Mouse (Mus musculus) neural tube, embryonic 13.5 days (tissue): ENCODE results near the gene Rnf150. TPM values are rescaled to one million over a fixed set of nuclear protein-coding genes. Genes with fewer than 3 reads are reported as not detected.

Experiments used
- ATAC-seq: fragments of 200-750 bp; cut with Nextera tagmentation; 2 replicates; pipeline ENCODE4 v1.8.0; 2017; ENCODE audit warnings: low read depth, mild to moderate bottlenecking, moderate TSS enrichment, moderate library complexity
- H3K27ac ChIP-seq: fragments of 300-500 bp; sonication (generic); replicated peaks from 2 replicates; pipeline ENCODE4 v1.5.1; 2015; ENCODE audit warnings: moderate library complexity, mild to moderate bottlenecking, inconsistent platforms
- H3K27me3 ChIP-seq: fragments of 300-500 bp; sonication (generic); 2 replicates; pipeline ENCODE4 v1.6.1; 2015; ENCODE audit warnings: mild to moderate bottlenecking, inconsistent platforms
- H3K36me3 ChIP-seq: fragments of 300-500 bp; sonication (generic); 2 replicates; pipeline ENCODE4 v1.6.1; 2015; ENCODE audit warnings: mild to moderate bottlenecking, inconsistent platforms
- H3K4me1 ChIP-seq: fragments of 300-500 bp; sonication (generic); replicated peaks from 2 replicates; pipeline ENCODE4 v1.6.1; 2015; ENCODE audit warnings: inconsistent platforms
- H3K4me2 ChIP-seq: fragments of 300-500 bp; sonication (generic); 2 replicates; pipeline ENCODE4 v1.6.1; 2015; ENCODE audit warnings: inconsistent platforms, mild to moderate bottlenecking, moderate library complexity
- H3K4me3 ChIP-seq: fragments of 300-500 bp; sonication (generic); 2 replicates; pipeline ENCODE4 v1.5.1; 2015; ENCODE audit warnings: mild to moderate bottlenecking, inconsistent platforms
- H3K9ac ChIP-seq: fragments of 300-500 bp; sonication (generic); 2 replicates; pipeline ENCODE4 v1.6.1; 2015; ENCODE audit warnings: moderate library complexity, mild to moderate bottlenecking, inconsistent platforms
- H3K9me3 ChIP-seq: fragments of 300-500 bp; sonication (generic); 2 replicates; pipeline ENCODE4 v1.6.1; 2016; ENCODE audit warnings: inconsistent platforms
- WGBS: fragments of 180-500 bp; shearing (Covaris S2); methylation state at CpG from one replicate; pipeline ENCODE4 v1.1.7; 2015; 5-methylcytosine and 5-hydroxymethylcytosine counted together
- polyA plus RNA-seq: library from polyadenylated mRNA; unstranded; fragments of >200 nt; fragmentation: Nextera tagmentation; extraction: Ambion mirVana; gene quantifications from 2 replicates; pipeline ENCODE4 v1.2.1, GENCODE M21; 2015

Rnf150 gene
- polyA plus RNA-seq, 1 experiment from 2014 or later = 3.0 TPM

- Histone ChIP-seq H3K27me3 (no peaks in the 10 kb centered on the region), H3K4me3 (peak overlapping the region; percentile 85), H3K27ac (peak overlapping the region; percentile 93), H3K36me3 (no peaks in the 10 kb centered on the region), H3K4me1 (peaks cover 30% of the 10 kb centered on the region), H3K4me2 (peak overlapping the region; percentile 64), H3K9ac (peak overlapping the region; percentile 94), H3K9me3 (no peaks in the 10 kb centered on the region)
- peak; percentile 77 for ATAC-seq
- under 1% methylated on average over 75 of the region's 80 CpGs for WGBS
Observed at GRCm38 (mm10) chr8:82863745-82864520, 777 bp downstream of the Rnf150 start.

GRCm38 (mm10) chr8:82864521-82864818 is 1.3 kb downstream of the Rnf150 start:
- no peaks in the 10 kb centered on the region for H3K27me3 ChIP-seq
- H3K4me2 ChIP-seq = peak overlapping the region; percentile 64
- H3K36me3 ChIP-seq = no peaks in the 10 kb centered on the region
- H3K9ac ChIP-seq = peak overlapping the region; percentile 94
- H3K4me3 ChIP-seq = peak overlapping the region; percentile 85
- WGBS = 2% methylated on average over 10 of the region's 10 CpGs
- H3K4me1 ChIP-seq = peaks cover 30% of the 10 kb centered on the region
- no peaks in the 10 kb centered on the region for H3K9me3 ChIP-seq
- ATAC-seq = peak; percentile 23
- peak overlapping the region; percentile 93 for H3K27ac ChIP-seq

GRCm38 (mm10) chr8:82865239-82865638 is 2.1 kb downstream of the Rnf150 start:
- Histone ChIP-seq H3K36me3 (no peaks in the 10 kb centered on the region), H3K4me2 (peak overlapping the region; percentile 64), H3K9me3 (no peaks in the 10 kb centered on the region), H3K4me1 (peaks cover 30% of the 10 kb centered on the region), H3K27me3 (no peaks in the 10 kb centered on the region), H3K27ac (peak overlapping the region; percentile 93; the same call in 1 of the 2 replicates), H3K9ac (peak overlapping the region; percentile 94), H3K4me3 (peak overlapping the region; percentile 85)
- no peak for ATAC-seq
- WGBS = 42% methylated on average over 5 of the region's 5 CpGs

- no peak overlapping the region for H3K27ac ChIP-seq
- no peaks in the 10 kb centered on the region for H3K27me3 ChIP-seq
- WGBS = 74% methylated on average over 1 of the region's 1 CpGs
- no peak for ATAC-seq
- H3K4me2 ChIP-seq = peak overlapping the region; percentile 64
- no peaks in the 10 kb centered on the region for H3K36me3 ChIP-seq
- no peak overlapping the region for H3K9ac ChIP-seq
- no peaks in the 10 kb centered on the region for H3K9me3 ChIP-seq
- peaks cover 39% of the 10 kb centered on the region for H3K4me1 ChIP-seq
- peak overlapping the region; percentile 85 for H3K4me3 ChIP-seq
Observed at GRCm38 (mm10) chr8:82866251-82866650, 3.1 kb downstream of the Rnf150 start.

GRCm38 (mm10) chr8:82870840-82871490 is 7.8 kb downstream of the Rnf150 start:
- 63% methylated on average over 4 of the region's 4 CpGs for WGBS
- no peaks in the 10 kb centered on the region for H3K27me3 ChIP-seq
- H3K36me3 ChIP-seq = no peaks in the 10 kb centered on the region

GRCm38 (mm10) chr8:82871986-82872385 is 8.8 kb downstream of the Rnf150 start:
- H3K4me2 ChIP-seq = no peak overlapping the region
- 90% methylated on average over 4 of the region's 4 CpGs for WGBS
- H3K9me3 ChIP-seq = no peaks in the 10 kb centered on the region
- H3K4me3 ChIP-seq = no peak overlapping the region
- no peak for ATAC-seq
- no peak overlapping the region for H3K9ac ChIP-seq
- H3K27me3 ChIP-seq = no peaks in the 10 kb centered on the region
- peaks cover 19% of the 10 kb centered on the region for H3K4me1 ChIP-seq
- H3K27ac ChIP-seq = no peak overlapping the region
- no peaks in the 10 kb centered on the region for H3K36me3 ChIP-seq

More at GRCm38 (mm10) chr8:82870840-82871490, 7.8 kb downstream of the Rnf150 start:
- H3K9ac ChIP-seq = no peak overlapping the region
- H3K9me3 ChIP-seq = no peaks in the 10 kb centered on the region
- no peak for ATAC-seq
- no peak overlapping the region for H3K4me2 ChIP-seq
- H3K4me3 ChIP-seq = no peak overlapping the region
- no peak overlapping the region for H3K27ac ChIP-seq
- H3K4me1 ChIP-seq = peaks cover 26% of the 10 kb centered on the region

GRCm38 (mm10) chr8:82874102-82874501 is 10.9 kb downstream of the Rnf150 start:
- ATAC-seq = no peak
- Histone ChIP-seq H3K9me3 (no peaks in the 10 kb centered on the region), H3K9ac (no peak overlapping the region), H3K4me2 (no peak overlapping the region), H3K27me3 (no peaks in the 10 kb centered on the region), H3K4me1 (peaks cover 11% of the 10 kb centered on the region; the same call in 1 of the 2 replicates), H3K27ac (no peak overlapping the region), H3K4me3 (no peak overlapping the region), H3K36me3 (no peaks in the 10 kb centered on the region)
- WGBS = 83% methylated on average over 2 of the region's 2 CpGs

- no peak overlapping the region for H3K4me2 ChIP-seq
- H3K36me3 ChIP-seq = no peaks in the 10 kb centered on the region
- no peak overlapping the region for H3K4me3 ChIP-seq
- H3K4me1 ChIP-seq = peaks cover 14% of the 10 kb centered on the region; the same call in 1 of the 2 replicates
- 81% methylated on average over 7 of the region's 7 CpGs for WGBS
- no peaks in the 10 kb centered on the region for H3K27me3 ChIP-seq
- H3K9ac ChIP-seq = no peak overlapping the region
- no peaks in the 10 kb centered on the region for H3K9me3 ChIP-seq
- no peak overlapping the region for H3K27ac ChIP-seq
- ATAC-seq = no peak
Observed at GRCm38 (mm10) chr8:82875135-82875534, 12.0 kb downstream of the Rnf150 start.

GRCm38 (mm10) chr8:82884480-82884879 is 21.3 kb downstream of the Rnf150 start:
- H3K4me1 ChIP-seq = peaks cover 27% of the 10 kb centered on the region
- H3K27ac ChIP-seq = no peak overlapping the region
- no peak overlapping the region for H3K4me2 ChIP-seq
- H3K9me3 ChIP-seq = no peaks in the 10 kb centered on the region
- no peak overlapping the region for H3K9ac ChIP-seq
- no peak overlapping the region for H3K4me3 ChIP-seq
- H3K27me3 ChIP-seq = no peaks in the 10 kb centered on the region
- ATAC-seq = peak; percentile 34; the same call in 1 of the 2 replicates
- 54% methylated on average over 4 of the region's 4 CpGs for WGBS
- H3K36me3 ChIP-seq = no peaks in the 10 kb centered on the region

GRCm38 (mm10) chr8:82887234-82887633 is 24.1 kb downstream of the Rnf150 start:
- Histone ChIP-seq H3K27me3 (no peaks in the 10 kb centered on the region), H3K4me1 (peaks cover 30% of the 10 kb centered on the region), H3K9me3 (no peaks in the 10 kb centered on the region), H3K4me2 (no peak overlapping the region), H3K4me3 (no peak overlapping the region), H3K27ac (no peak overlapping the region), H3K36me3 (no peaks in the 10 kb centered on the region), H3K9ac (no peak overlapping the region)
- ATAC-seq = no peak
- 87% methylated on average over 4 of the region's 4 CpGs for WGBS

- H3K36me3 ChIP-seq = no peaks in the 10 kb centered on the region
- WGBS = 30% methylated on average over 10 of the region's 10 CpGs
- H3K4me3 ChIP-seq = no peak overlapping the region
- H3K4me1 ChIP-seq = peaks cover 29% of the 10 kb centered on the region
- H3K27ac ChIP-seq = peak overlapping the region; percentile 50
- no peak overlapping the region for H3K4me2 ChIP-seq
- peak; percentile 74 for ATAC-seq
- H3K9ac ChIP-seq = no peak overlapping the region
- no peaks in the 10 kb centered on the region for H3K27me3 ChIP-seq
- H3K9me3 ChIP-seq = no peaks in the 10 kb centered on the region
Observed at GRCm38 (mm10) chr8:82889062-82889720, 26.0 kb downstream of the Rnf150 start.

- H3K4me3 ChIP-seq = no peak overlapping the region
- no peak overlapping the region for H3K4me2 ChIP-seq
- no peak for ATAC-seq
- H3K27ac ChIP-seq = no peak overlapping the region
- 79% methylated on average over 4 of the region's 4 CpGs for WGBS
- no peaks in the 10 kb centered on the region for H3K36me3 ChIP-seq
- no peaks in the 10 kb centered on the region for H3K27me3 ChIP-seq
- no peak overlapping the region for H3K9ac ChIP-seq
- no peaks in the 10 kb centered on the region; the same call in 1 of the 2 replicates for H3K4me1 ChIP-seq
- H3K9me3 ChIP-seq = no peaks in the 10 kb centered on the region
Observed at GRCm38 (mm10) chr8:82895091-82895490, 31.9 kb downstream of the Rnf150 start.
